In genomic region chr12:55385931-55386330, GRCm38 (mm10) we compare ENCODE assay signal across 8 mouse cellular contexts. TPM values are rescaled to one million over a fixed set of nuclear protein-coding genes. Genes with fewer than 3 reads are reported as not detected.
DNase-seq lines count a peak whose midpoint lies in the region; ATAC-seq lines count a peak whose summit lies in the region.

No protein-coding gene starts in this region.

- DNase-seq in forebrain, embryonic 10.5 days (ENCODE audit: extremely low spot score, low spot score) = no peak
- DNase-seq in left cerebral cortex, postnatal 14 days (ENCODE audit: low spot score in 2 of 2) = peak; percentile 20 to 33
- DNase-seq in left cerebral cortex, adult 18-20 months (ENCODE audit: low spot score in 2 of 2) = no peak
- DNase-seq in embryo, embryonic 10 days (ENCODE audit: low spot score) = peak; percentile 57
- DNase-seq in lung, postnatal 36 days = peak; percentile 67
- DNase-seq in T-cell, adult 2 months (ENCODE audit: low spot score) = no peak

- no peak overlapping the region for H3K4me2 ChIP-seq in forebrain, embryonic 16.5 days (ENCODE audit: low read length)
- no peak overlapping the region for H3K4me2 ChIP-seq in hindbrain, embryonic 16.5 days (ENCODE audit: low read length)

- H3K27ac ChIP-seq in forebrain, embryonic 10.5 days = peak overlapping the region; percentile 45
- no peak overlapping the region for H3K27ac ChIP-seq in forebrain, embryonic 16.5 days (ENCODE audit: low read length)
- H3K27ac ChIP-seq in hindbrain, embryonic 16.5 days (ENCODE audit: low read depth, low read length) = no peak overlapping the region

- intact Hi-C loops in left cerebral cortex, postnatal 14 days (cut with DNase I) = no loop called here

- no peaks in the 10 kb centered on the region for H3K27me3 ChIP-seq in forebrain, embryonic 10.5 days (ENCODE audit: poor library complexity, severe bottlenecking)
- H3K27me3 ChIP-seq in forebrain, embryonic 16.5 days (replicated peaks; ENCODE audit: control insufficient read depth, insufficient read depth, low read length) = no peaks in the 10 kb centered on the region
- no peaks in the 10 kb centered on the region for H3K27me3 ChIP-seq in hindbrain, embryonic 16.5 days (replicated peaks; ENCODE audit: control insufficient read depth, insufficient read depth, low read length)

- no peak overlapping the region for H3K9ac ChIP-seq in forebrain, embryonic 16.5 days (replicated peaks; ENCODE audit: low read depth, low read length)
- H3K9ac ChIP-seq in hindbrain, embryonic 16.5 days (ENCODE audit: low read depth, low read length) = no peak overlapping the region

- ATAC-seq in forebrain, embryonic 16.5 days = no peak
- no peak for ATAC-seq in hindbrain, embryonic 16.5 days

- H3K36me3 ChIP-seq in forebrain, embryonic 10.5 days (replicated peaks) = peaks cover 7% of the 10 kb centered on the region; the same call in 1 of the 2 replicates
- no peaks in the 10 kb centered on the region for H3K36me3 ChIP-seq in forebrain, embryonic 16.5 days (ENCODE audit: control insufficient read depth, insufficient read depth)
- no peaks in the 10 kb centered on the region for H3K36me3 ChIP-seq in hindbrain, embryonic 16.5 days (ENCODE audit: control insufficient read depth, insufficient read depth, low read length)

- H3K4me3 ChIP-seq in forebrain, embryonic 10.5 days = no peak overlapping the region
- no peak overlapping the region for H3K4me3 ChIP-seq in forebrain, embryonic 16.5 days (replicated peaks; ENCODE audit: low read length)
- no peak overlapping the region for H3K4me3 ChIP-seq in hindbrain, embryonic 16.5 days (ENCODE audit: low read length)

- no peaks in the 10 kb centered on the region for H3K9me3 ChIP-seq in forebrain, embryonic 10.5 days
- H3K9me3 ChIP-seq in forebrain, embryonic 16.5 days (ENCODE audit: control insufficient read depth, low read length) = no peaks in the 10 kb centered on the region
- H3K9me3 ChIP-seq in hindbrain, embryonic 16.5 days (ENCODE audit: control insufficient read depth, low read length) = no peaks in the 10 kb centered on the region

- WGBS in forebrain, embryonic 10.5 days = 19% methylated on average over 6 of the region's 6 CpGs
- 16% methylated on average over 6 of the region's 6 CpGs for WGBS in forebrain, embryonic 16.5 days
- WGBS in hindbrain, embryonic 16.5 days = 27% methylated on average over 6 of the region's 6 CpGs

- peaks cover 25% of the 10 kb centered on the region for H3K4me1 ChIP-seq in forebrain, embryonic 10.5 days
- H3K4me1 ChIP-seq in forebrain, embryonic 16.5 days (replicated peaks; ENCODE audit: control insufficient read depth, insufficient read depth, low read length) = 0 out of 2 replicates have a peak, but pooled peaks cover 4% of the 10 kb centered on the region
- no peaks in the 10 kb centered on the region for H3K4me1 ChIP-seq in hindbrain, embryonic 16.5 days (ENCODE audit: control insufficient read depth, insufficient read depth, low read depth, low read length)

RNA-seq across cellular contexts. Expression of gene Psma6, which starts 1.9 kb away (rescaled TPM):
- polyA plus RNA-seq in forebrain, embryonic 10.5 days (2016; fragmentation: Nextera tagmentation; extraction: Ambion mirVana) = 501 and 503 TPM in 2 replicates
- polyA plus RNA-seq in forebrain, embryonic 16.5 days (2015; fragmentation: Nextera tagmentation; extraction: Ambion mirVana) = 434 and 452 TPM in 2 replicates
- total RNA-seq in left cerebral cortex, postnatal 14 days (2021) = 100 to 1,000 TPM; 139 to 142 TPM
- 100 to 1,000 TPM; 144 to 145 TPM for total RNA-seq in left cerebral cortex, adult 18-20 months (2021)
- 383 and 402 TPM in 2 replicates for polyA plus RNA-seq in hindbrain, embryonic 16.5 days (2015; fragmentation: Nextera tagmentation; extraction: Ambion mirVana)

Comparison
In these comparisons a context has a peak if more than half of its experiments do, and no peak if none do; other contexts are left out.
1. DNase-seq: peak in left cerebral cortex, postnatal 14 days (2 of 2), embryo, embryonic 10 days (single experiment) and lung, postnatal 36 days (single experiment); none in forebrain, embryonic 10.5 days (single experiment), left cerebral cortex, adult 18-20 months (0 of 2) and T-cell, adult 2 months (single experiment).